Comparison of ENCODE assay signal across 8 mouse cellular contexts in the genomic region with DNA sequence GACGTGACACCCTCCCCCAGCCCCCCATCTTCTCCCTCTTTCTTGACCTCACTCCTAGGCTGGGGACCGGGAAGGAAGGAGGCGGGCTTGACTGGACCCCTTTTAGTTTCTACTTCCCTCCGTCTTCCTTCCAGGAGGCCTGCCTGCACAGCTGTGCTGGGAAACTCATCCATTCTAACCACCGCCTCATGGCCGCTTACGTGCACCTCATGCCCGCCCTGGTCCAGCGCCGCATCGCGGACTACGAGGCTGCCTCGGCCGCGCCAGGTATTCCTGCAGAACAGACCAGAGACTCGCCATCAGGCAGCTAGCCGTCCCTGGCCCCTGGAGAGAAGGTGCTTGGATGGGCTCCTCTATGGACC. TPM values are rescaled to one million over a fixed set of nuclear protein-coding genes. Genes with fewer than 3 reads are reported as not detected.
DNase-seq lines count a peak whose midpoint lies in the region; ATAC-seq and TF ChIP-seq lines count a peak whose summit lies in the region.

No protein-coding gene starts in this region.

- peak overlapping the region; percentile 75 for H3ac ChIP-seq in myocyte (ENCODE audit: control insufficient read depth, insufficient read length)

- H3K27ac ChIP-seq in bone marrow macrophage, adult 2 months (ENCODE audit: insufficient read depth, low read depth, low read length), result peak overlapping the region; percentile 95
- peak overlapping the region; percentile 83 for H3K27ac ChIP-seq in forebrain, embryonic 16.5 days (ENCODE audit: low read length)
- peak overlapping the region; percentile 59 for H3K27ac ChIP-seq in limb, embryonic 11.5 days (replicated peaks; ENCODE audit: low read depth, low read length)

- H3K4me2 ChIP-seq in forebrain, embryonic 16.5 days (ENCODE audit: low read length), result peak overlapping the region; percentile 98
- peak overlapping the region; percentile 88 for H3K4me2 ChIP-seq in limb, embryonic 11.5 days (ENCODE audit: low read depth, severe bottlenecking)
- H3K4me2 ChIP-seq in myocyte (ENCODE audit: low read depth), result peak overlapping the region; percentile 89

- no peaks in the 10 kb centered on the region for H3K27me3 ChIP-seq in forebrain, embryonic 16.5 days (replicated peaks; ENCODE audit: control insufficient read depth, insufficient read depth, low read length)
- no peaks in the 10 kb centered on the region for H3K27me3 ChIP-seq in limb, embryonic 11.5 days (ENCODE audit: control insufficient read depth, insufficient read depth, low read length)
- no peaks in the 10 kb centered on the region for H3K27me3 ChIP-seq in myocyte (ENCODE audit: control insufficient read depth, insufficient read depth, insufficient read length)

- ATAC-seq in forebrain, embryonic 16.5 days, result no peak
- peak; percentile 20 for ATAC-seq in limb, embryonic 11.5 days (ENCODE audit: insufficient number of reproducible peaks, low FRiP score, low TSS enrichment, low read depth)
- ATAC-seq in monocyte, adult 5-6 weeks (replicated peaks; ENCODE audit: insufficient number of reproducible peaks, low FRiP score, low TSS enrichment, poor library complexity, severe bottlenecking), result no peak; the same call in 1 of the 2 replicates

- H3K9ac ChIP-seq in forebrain, embryonic 16.5 days (replicated peaks; ENCODE audit: low read depth, low read length), result peak overlapping the region; percentile 74
- H3K9ac ChIP-seq in limb, embryonic 11.5 days (ENCODE audit: low read length), result peak overlapping the region; percentile 71

- peaks cover 8% of the 10 kb centered on the region; the same call in 1 of the 2 replicates for H3K36me3 ChIP-seq in forebrain, embryonic 16.5 days (ENCODE audit: control insufficient read depth, insufficient read depth)
- H3K36me3 ChIP-seq in limb, embryonic 11.5 days (ENCODE audit: control insufficient read depth, insufficient read depth, low read length), result peaks cover 7% of the 10 kb centered on the region
- peaks cover 16% of the 10 kb centered on the region for H3K36me3 ChIP-seq in myocyte (ENCODE audit: control insufficient read depth, insufficient read depth)

- WGBS in forebrain, embryonic 16.5 days, result 0% methylated on average over 18 of the region's 18 CpGs
- WGBS in limb, embryonic 11.5 days, result 0% methylated on average over 16 of the region's 18 CpGs

- TF ChIP-seq CTCF in bone marrow macrophage, adult 2 months (IDR thresholded peaks at IDR 0.05; ENCODE audit: low read depth, low read length), result no peak

- H3K4me3 ChIP-seq in bone marrow macrophage, adult 2 months (ENCODE audit: insufficient read depth, low read length), result peak overlapping the region; percentile 82
- H3K4me3 ChIP-seq in forebrain, embryonic 16.5 days (replicated peaks; ENCODE audit: low read length), result peak overlapping the region; percentile 82
- H3K4me3 ChIP-seq in limb, embryonic 11.5 days (ENCODE audit: low read depth, low read length), result peak overlapping the region; percentile 76
- peak overlapping the region; percentile 96 for H3K4me3 ChIP-seq in myocyte

- DNase-seq in left cerebral cortex, postnatal 36 days (ENCODE audit: low spot score in 2 of 2), result peak; percentile 46 to 51
- DNase-seq in left cerebral cortex, adult 11 months (ENCODE audit: low spot score), result no peak
- no peak for DNase-seq in limb, embryonic 11.5 days (ENCODE audit: low spot score)
- DNase-seq in gastrocnemius, postnatal 25 days, result no peak

- peaks cover 25% of the 10 kb centered on the region for H3K79me2 ChIP-seq in myocyte (ENCODE audit: control insufficient read depth, insufficient read depth)

- intact Hi-C loops in left cerebral cortex, postnatal 36 days (cut with DNase I), result loop anchor here (5.0 kb wide), 1 partner anchor 171 kb away; the partner anchor contains the start of gene Mrpl17

- peaks cover 27% of the 10 kb centered on the region for H3K4me1 ChIP-seq in bone marrow macrophage, adult 2 months (ENCODE audit: control insufficient read depth, insufficient read depth, low read length)
- H3K4me1 ChIP-seq in forebrain, embryonic 16.5 days (replicated peaks; ENCODE audit: control insufficient read depth, insufficient read depth, low read length), result peaks cover 24% of the 10 kb centered on the region
- peaks cover 8% of the 10 kb centered on the region for H3K4me1 ChIP-seq in limb, embryonic 11.5 days (ENCODE audit: control insufficient read depth, insufficient read depth, low read length)

- H3K9me3 ChIP-seq in forebrain, embryonic 16.5 days (ENCODE audit: control insufficient read depth, low read length), result no peaks in the 10 kb centered on the region
- H3K9me3 ChIP-seq in limb, embryonic 11.5 days (ENCODE audit: control insufficient read depth, low read length), result no peaks in the 10 kb centered on the region

- no peak for TF ChIP-seq POLR2A in bone marrow macrophage, adult 2 months (IDR thresholded peaks at IDR 0.05; ENCODE audit: borderline replicate concordance, low read depth, low read length)
- no peak for TF ChIP-seq POLR2A in myocyte (IDR thresholded peaks at IDR 0.05; ENCODE audit: insufficient read length, low read depth)

TF ChIP-seq in myocyte, 11 proteins besides CTCF, POLR2A, EP300 and RAD21:
- TF ChIP-seq SRF (IDR thresholded peaks at IDR 0.05; ENCODE audit: control insufficient read depth, insufficient read length, low read depth) (no peak), POLR2AphosphoS2 (IDR thresholded peaks at IDR 0.05; ENCODE audit: insufficient read length, low read depth) (no peak), E2F4 (IDR thresholded peaks at IDR 0.05; ENCODE audit: insufficient read depth) (no peak), MYOD1 (IDR thresholded peaks at IDR 0.05; ENCODE audit: control insufficient read depth in 1 of 3, insufficient read length in 2 of 3, low read depth in 2 of 3) (no peak), TCF12 (IDR thresholded peaks at IDR 0.05; ENCODE audit: insufficient read depth, poor library complexity, severe bottlenecking) (no peak)

RNA-seq across cellular contexts. Expression of gene Gm45799, which starts 0.5 kb away (rescaled TPM):
- 10 to 100 TPM in 1 of 2 experiments, 1 to 10 TPM in 1; 9.4 to 16.3 TPM for total RNA-seq in left cerebral cortex, postnatal 36 days (2021)
- 4.4 and 7.0 TPM in 2 replicates for polyA plus RNA-seq in bone marrow macrophage, adult 2 months (2012; ENCODE audit: insufficient read depth, insufficient read length, missing spikeins)
- polyA plus RNA-seq in forebrain, embryonic 16.5 days (2015; fragmentation: Nextera tagmentation; extraction: Ambion mirVana), result 4.6 and 9.1 TPM in 2 replicates
- 15.1 and 16.0 TPM in 2 replicates for polyA plus RNA-seq in limb, embryonic 11.5 days (2014; fragmentation: Nextera tagmentation; extraction: Ambion mirVana)
- polyA plus RNA-seq in myocyte (2012; fragmentation: generic; extraction: Trizol), result 56.6 TPM
- 1.5 to 7.3 TPM (median 2.1 TPM) in 3 replicates for total RNA-seq in monocyte, adult 5-6 weeks (2017)
- total RNA-seq in gastrocnemius, postnatal 25 days (2021), result 1 to 10 TPM; 1.8 to 3.1 TPM

RNA-seq across cellular contexts. Expression of gene Arfip2, which starts 0.7 kb away (rescaled TPM):
- 100 to 1,000 TPM in 1 of 2 experiments, 10 to 100 TPM in 1; 96.6 to 106 TPM for total RNA-seq in left cerebral cortex, postnatal 36 days (2021)
- 31.7 and 36.4 TPM in 2 replicates for polyA plus RNA-seq in bone marrow macrophage, adult 2 months (2012; ENCODE audit: insufficient read depth, insufficient read length, missing spikeins)
- 84.4 and 86.7 TPM in 2 replicates for polyA plus RNA-seq in forebrain, embryonic 16.5 days (2015; fragmentation: Nextera tagmentation; extraction: Ambion mirVana)
- polyA plus RNA-seq in limb, embryonic 11.5 days (2014; fragmentation: Nextera tagmentation; extraction: Ambion mirVana), result 72.6 and 80.0 TPM in 2 replicates
- 28.4 TPM for polyA plus RNA-seq in myocyte (2012; fragmentation: generic; extraction: Trizol)
- total RNA-seq in monocyte, adult 5-6 weeks (2017), result 35.1 to 41.9 TPM (median 38.1 TPM) in 3 replicates
- 10 to 100 TPM in 1 of 2 experiments, 1 to 10 TPM in 1; 9.9 to 11.0 TPM for total RNA-seq in gastrocnemius, postnatal 25 days (2021)

RNA-seq across cellular contexts. Expression of gene Timm10b, which starts 1.0 kb away (rescaled TPM):
- total RNA-seq in left cerebral cortex, postnatal 36 days (2021), result 10 to 100 TPM; 70.9 to 75.7 TPM
- 129 and 148 TPM in 2 replicates for polyA plus RNA-seq in bone marrow macrophage, adult 2 months (2012; ENCODE audit: insufficient read depth, insufficient read length, missing spikeins)
- 124 and 125 TPM in 2 replicates for polyA plus RNA-seq in forebrain, embryonic 16.5 days (2015; fragmentation: Nextera tagmentation; extraction: Ambion mirVana)
- 160 and 166 TPM in 2 replicates for polyA plus RNA-seq in limb, embryonic 11.5 days (2014; fragmentation: Nextera tagmentation; extraction: Ambion mirVana)
- 154 TPM for polyA plus RNA-seq in myocyte (2012; fragmentation: generic; extraction: Trizol)
- 57.4 to 73.7 TPM (median 68.2 TPM) in 3 replicates for total RNA-seq in monocyte, adult 5-6 weeks (2017)
- total RNA-seq in gastrocnemius, postnatal 25 days (2021), result 10 to 100 TPM; 58.3 to 59.5 TPM

RNA-seq across cellular contexts. Expression of gene Trim3, which starts 7.5 kb away (rescaled TPM):
- total RNA-seq in left cerebral cortex, postnatal 36 days (2021), result 100 to 1,000 TPM; 145 to 165 TPM
- 66.8 and 66.9 TPM in 2 replicates for polyA plus RNA-seq in bone marrow macrophage, adult 2 months (2012; ENCODE audit: insufficient read depth, insufficient read length, missing spikeins)
- 77.5 and 95.0 TPM in 2 replicates for polyA plus RNA-seq in forebrain, embryonic 16.5 days (2015; fragmentation: Nextera tagmentation; extraction: Ambion mirVana)
- polyA plus RNA-seq in limb, embryonic 11.5 days (2014; fragmentation: Nextera tagmentation; extraction: Ambion mirVana), result 22.7 and 25.8 TPM in 2 replicates
- 42.8 TPM for polyA plus RNA-seq in myocyte (2012; fragmentation: generic; extraction: Trizol)
- 4.9 to 26.3 TPM (median 23.4 TPM) in 3 replicates for total RNA-seq in monocyte, adult 5-6 weeks (2017)
- total RNA-seq in gastrocnemius, postnatal 25 days (2021), result 10 to 100 TPM; 14.7 to 17.0 TPM

RNA-seq across cellular contexts. Expression of gene Dnhd1, which starts 9.8 kb away (rescaled TPM):
- 1 to 10 TPM; 3.4 to 9.5 TPM for total RNA-seq in left cerebral cortex, postnatal 36 days (2021)
- 3.7 and 5.8 TPM in 2 replicates for polyA plus RNA-seq in bone marrow macrophage, adult 2 months (2012; ENCODE audit: insufficient read depth, insufficient read length, missing spikeins)
- 1.0 and 1.3 TPM in 2 replicates for polyA plus RNA-seq in forebrain, embryonic 16.5 days (2015; fragmentation: Nextera tagmentation; extraction: Ambion mirVana)
- polyA plus RNA-seq in limb, embryonic 11.5 days (2014; fragmentation: Nextera tagmentation; extraction: Ambion mirVana), result 0.62 and 1.2 TPM in 2 replicates
- 0.68 TPM for polyA plus RNA-seq in myocyte (2012; fragmentation: generic; extraction: Trizol)
- total RNA-seq in monocyte, adult 5-6 weeks (2017), result 1.6 to 6.3 TPM (median 5.8 TPM) in 3 replicates
- under 1 TPM; 0.69 to 0.99 TPM for total RNA-seq in gastrocnemius, postnatal 25 days (2021)

Comparison
In these comparisons a context has a peak if more than half of its experiments do, and no peak if none do; other contexts are left out.
1. DNase-seq: peak in left cerebral cortex, postnatal 36 days (2 of 2); none in left cerebral cortex, adult 11 months (single experiment), limb, embryonic 11.5 days (single experiment) and gastrocnemius, postnatal 25 days (single experiment).
2. Peak in every context shown above with its lines, with median percentiles within 50 percentile points of each other: H3K27ac ChIP-seq, H3K4me3 ChIP-seq and H3K4me2 ChIP-seq.